Mouse (Mus musculus): ENCODE measurements around the gene Wasf2. TPM values are rescaled to one million over a fixed set of nuclear protein-coding genes. Genes with fewer than 3 reads are reported as not detected.

Wasf2 gene
- total RNA-seq, 2 experiments from 2014 or later: 25.7 to 28.2 TPM

- no peak for DNase-seq (ENCODE audit: low spot score in 2 of 2)
These were observed 9.4 kb upstream of the Wasf2 start for GRCm38 (mm10) chr4:133120833-133121321.

DNA sequence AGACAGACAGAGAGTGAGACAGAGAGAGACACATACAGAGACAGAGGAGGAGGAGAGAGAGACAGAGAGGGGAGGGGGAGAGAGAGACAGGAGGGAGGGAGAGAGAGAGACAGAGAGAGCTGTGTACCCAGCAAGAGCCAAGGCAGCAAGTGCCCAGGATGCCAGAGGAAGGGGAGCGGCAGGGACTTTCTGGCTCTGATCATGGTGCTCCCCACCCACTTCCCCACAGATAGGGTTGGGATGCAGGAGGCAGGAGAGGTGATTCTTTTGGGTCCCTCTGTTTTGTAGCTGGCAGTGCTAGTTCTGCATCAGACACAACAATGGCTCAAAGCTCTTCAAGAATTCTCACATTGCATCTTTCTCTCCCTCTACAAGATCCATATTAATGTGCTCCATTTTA, 8.9 kb upstream of the Wasf2 start:
- no peak for DNase-seq (ENCODE audit: low spot score in 2 of 2)

DNA sequence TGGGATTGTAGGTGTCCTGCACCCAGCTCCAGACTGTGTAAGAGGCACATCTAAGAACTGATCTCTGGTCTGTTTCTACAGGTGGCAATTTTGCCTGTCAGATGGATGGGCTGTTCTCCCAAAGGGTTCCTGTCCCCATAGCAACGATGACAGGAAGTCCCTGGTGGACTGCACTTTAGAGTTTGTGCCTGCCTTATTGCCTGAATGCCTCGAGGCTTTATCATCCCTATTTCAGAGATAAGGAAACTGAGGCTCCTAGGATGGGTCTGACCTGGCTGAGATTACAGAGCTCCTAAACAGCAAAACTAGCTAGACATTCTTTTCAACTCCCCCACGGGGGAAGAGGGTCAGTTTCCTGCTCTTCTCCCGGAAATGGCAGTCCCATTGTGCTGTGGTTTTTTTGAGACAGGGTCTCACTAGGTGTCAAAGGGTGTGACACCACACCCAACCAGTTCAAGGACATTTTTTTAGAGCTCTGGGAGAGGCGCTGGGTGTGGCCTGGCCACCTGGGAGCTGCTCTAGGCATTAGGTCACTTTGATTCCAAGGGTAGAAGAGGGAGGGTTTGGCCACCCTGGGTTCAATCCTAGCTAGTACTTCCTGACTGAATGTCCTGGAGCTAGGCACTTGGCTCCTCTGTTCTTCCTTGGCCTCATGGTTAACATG, 8.2 kb upstream of the Wasf2 start:
- no peak for DNase-seq (ENCODE audit: low spot score in 2 of 2)

DNA sequence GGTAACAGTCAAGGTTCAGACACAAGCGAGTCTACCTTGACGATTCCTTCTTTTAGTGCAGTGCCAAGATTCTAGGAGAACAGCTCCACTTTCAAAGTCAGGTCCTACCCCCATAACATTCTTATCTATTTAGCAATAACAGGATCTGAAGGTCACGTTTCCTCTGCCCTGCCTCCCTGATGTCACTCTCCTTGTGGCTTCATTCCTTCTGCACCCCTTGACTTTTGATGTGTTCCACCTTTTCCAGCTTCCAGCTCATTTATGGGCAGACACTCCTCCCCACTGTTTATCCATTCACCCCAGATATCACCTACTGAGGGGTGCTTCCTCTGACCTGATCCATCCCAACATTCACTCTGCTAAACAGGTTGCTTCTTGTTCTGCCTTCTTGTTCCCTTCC, 3.2 kb upstream of the Wasf2 start:
- no peak for DNase-seq (ENCODE audit: low spot score in 2 of 2)

DNA sequence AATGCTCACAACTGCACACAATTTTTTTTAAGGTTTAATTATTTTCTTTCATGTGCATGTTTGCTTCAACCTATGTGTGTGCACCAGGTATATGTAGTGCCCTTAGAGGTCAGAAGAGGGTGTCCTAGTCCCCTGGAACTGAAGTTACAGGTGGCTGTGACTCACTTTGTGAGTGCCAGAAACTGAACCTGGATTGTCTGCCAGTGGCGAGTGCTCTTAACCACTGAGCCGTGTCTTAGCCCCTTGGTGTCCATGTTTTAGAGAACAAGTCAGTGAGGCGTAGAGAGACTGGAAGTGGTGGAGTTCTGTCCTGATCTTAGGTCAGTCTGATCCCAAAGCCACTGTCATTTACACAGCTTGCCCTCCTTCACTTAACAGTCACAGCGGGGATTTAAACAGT, 2.4 kb upstream of the Wasf2 start:
- no peak for DNase-seq (ENCODE audit: low spot score in 2 of 2)

DNA sequence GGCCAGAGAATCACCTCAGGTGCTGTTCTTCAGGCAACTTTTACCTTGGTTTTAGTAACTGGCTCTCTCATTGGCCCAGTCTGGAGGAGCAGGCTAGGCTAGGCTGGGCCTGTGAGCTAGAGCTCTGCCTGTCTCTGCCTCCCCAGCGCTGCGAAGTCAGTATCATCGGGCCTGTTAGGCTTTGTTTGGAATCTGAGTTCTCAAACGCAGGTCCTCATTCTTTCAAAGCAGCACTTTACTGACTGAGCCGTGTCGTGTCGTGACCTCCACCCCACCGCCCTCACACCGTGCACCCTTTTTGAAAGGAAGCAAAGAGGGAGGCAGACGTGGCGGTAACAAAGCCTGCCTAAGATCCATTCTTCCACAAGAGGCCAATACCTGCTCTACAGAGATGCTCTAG, 914 bp upstream of the Wasf2 start:
- DNase-seq (ENCODE audit: low spot score in 2 of 2): no peak

- no peak for DNase-seq (ENCODE audit: low spot score in 2 of 2)
These were observed 811 bp downstream of the Wasf2 start for GRCm38 (mm10) chr4:133130890-133131741.

DNA sequence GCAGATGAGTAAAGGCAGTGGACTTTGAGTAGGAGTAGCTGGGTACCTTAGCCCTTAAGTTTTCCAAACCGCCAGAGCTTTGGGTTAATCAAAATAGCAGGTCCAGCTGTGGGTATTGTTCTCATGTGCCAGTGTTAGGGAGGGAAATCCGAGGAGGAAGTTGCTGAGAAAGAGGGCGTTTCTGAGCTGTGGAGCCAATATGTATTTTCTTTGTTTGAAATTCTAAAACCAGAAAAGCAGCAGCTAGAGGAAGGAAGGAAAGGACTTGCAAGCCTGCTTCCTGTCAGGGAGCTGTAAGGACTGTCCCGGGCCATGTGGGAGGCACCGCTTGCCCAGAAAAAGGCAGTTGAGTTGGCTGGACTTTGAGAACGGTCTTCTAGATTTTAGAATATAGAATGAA, 1.7 kb downstream of the Wasf2 start:
- DNase-seq (ENCODE audit: low spot score in 2 of 2): no peak

DNA sequence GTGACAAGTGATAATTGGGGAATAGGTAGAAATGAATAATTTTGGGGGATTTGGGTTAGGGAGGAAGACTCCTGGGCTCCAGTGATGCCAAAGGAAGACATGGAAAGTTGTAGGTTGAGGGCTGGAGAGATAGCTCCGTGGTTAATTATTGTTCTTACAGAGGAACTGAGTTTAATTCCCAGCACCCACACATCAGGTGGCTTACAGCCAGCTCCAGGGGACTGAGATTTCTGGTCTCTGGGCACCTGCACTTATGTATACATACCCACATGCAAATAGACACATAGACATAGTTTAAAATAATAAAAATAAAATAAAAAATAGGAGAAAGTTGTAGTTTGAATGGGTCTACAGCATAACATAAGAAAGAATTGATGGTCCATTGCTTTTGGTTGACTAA, 6.6 kb downstream of the Wasf2 start:
- DNase-seq (ENCODE audit: low spot score in 2 of 2): no peak

GRCm38 (mm10) chr4:133138971-133139370, 8.7 kb downstream of the Wasf2 start:
- DNase-seq (ENCODE audit: low spot score in 2 of 2): no peak

DNA sequence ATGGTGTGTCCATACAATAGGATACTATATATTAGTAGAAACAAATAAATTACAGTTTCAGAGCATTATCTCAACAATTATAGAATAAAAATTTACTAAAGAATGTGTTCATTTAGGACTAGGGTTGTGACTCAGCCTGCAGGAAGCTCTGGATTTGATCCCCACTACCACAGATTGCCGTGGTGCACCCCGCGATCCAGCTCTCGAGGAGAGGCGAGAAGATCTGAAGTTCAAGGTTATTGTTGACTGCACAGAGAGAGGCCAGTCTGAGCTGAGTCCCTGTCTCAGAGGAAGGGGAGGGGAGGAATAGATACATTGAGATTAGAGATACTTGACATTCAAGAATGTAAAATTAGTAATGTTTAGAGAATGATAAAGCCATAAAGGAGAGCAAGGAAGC, 24.7 kb downstream of the Wasf2 start:
- DNase-seq (ENCODE audit: low spot score in 2 of 2): no peak

DNA sequence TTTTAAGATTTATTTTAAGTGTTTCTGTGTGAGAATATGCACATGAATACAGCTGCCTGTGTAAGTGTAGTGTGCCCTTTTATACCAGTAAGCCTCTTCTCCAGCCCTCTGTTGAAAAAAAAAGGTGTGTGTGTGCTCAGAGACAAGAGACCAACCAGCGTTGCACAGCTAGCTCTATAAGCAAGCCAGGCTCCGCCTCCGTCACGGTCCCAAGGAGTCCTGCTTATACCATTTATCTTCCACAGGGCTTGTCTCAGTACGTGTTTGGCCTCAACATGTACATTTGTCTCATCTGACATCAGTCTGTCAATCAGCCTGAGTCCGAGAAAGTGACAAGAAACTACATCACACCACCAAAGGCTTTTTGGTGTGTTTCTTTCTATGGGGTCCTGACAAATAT, 25.4 kb downstream of the Wasf2 start:
- DNase-seq (ENCODE audit: low spot score in 2 of 2): no peak

DNA sequence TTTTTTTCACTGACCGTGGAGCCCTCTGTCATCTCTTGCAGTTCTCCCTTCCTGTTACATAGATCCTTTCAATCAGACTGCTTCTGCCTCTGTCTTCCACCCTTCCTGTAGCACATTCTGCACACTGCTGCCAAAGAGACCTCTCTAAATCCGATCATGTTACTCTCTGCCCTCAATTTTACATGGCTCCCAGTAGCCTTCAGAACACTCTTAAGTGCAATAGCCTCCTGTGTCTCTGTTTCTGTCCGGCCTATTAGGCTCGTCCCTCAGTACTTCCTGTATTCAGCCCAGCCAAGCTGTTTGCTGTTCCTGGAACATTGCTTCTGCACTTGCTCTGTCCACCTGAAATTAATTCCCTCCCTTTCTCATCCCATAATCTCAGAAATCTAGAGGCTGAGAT, 26.1 kb downstream of the Wasf2 start:
- no peak for DNase-seq (ENCODE audit: low spot score in 2 of 2)

DNA sequence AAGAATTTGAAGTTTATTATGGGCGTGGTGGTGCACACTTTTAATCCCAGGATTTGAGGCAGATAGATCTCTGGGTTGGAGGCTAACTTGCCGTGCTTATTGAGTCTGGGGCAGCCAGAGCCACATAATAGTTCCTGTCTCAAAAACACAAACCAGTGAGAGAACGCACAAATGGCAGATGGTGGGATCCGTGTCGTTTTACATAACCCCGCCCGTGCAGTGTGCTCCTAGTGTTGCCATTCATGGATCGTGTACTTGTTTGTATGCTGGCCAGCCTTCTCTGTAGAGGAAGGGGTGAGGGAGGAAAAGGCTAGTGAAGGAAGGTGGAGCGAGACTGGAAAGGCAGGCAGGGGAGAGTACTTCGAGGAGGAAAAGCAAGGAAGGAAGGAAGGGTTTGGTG, 26.5 kb downstream of the Wasf2 start:
- no peak for DNase-seq (ENCODE audit: low spot score in 2 of 2)

DNA sequence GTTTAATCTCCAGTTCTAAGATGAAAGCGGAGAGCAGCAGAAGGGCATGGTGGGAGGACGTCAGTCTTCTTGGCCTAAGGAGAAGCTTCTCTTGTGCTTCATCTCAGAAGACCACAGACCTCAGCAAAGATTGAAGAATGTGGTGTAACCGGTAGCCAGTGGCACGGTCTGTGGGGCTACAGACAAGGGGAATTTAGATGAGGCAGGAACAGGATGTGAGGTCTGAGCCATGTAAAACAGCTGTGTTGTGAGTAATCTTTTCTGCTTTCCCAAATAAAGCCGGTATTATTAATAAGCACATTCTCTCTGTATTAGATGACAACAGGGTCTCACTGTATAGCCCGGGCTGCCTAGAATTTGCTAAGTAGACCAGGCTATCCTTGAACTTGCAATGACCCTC, 28.8 kb downstream of the Wasf2 start:
- DNase-seq (ENCODE audit: low spot score in 2 of 2): no peak

DNA sequence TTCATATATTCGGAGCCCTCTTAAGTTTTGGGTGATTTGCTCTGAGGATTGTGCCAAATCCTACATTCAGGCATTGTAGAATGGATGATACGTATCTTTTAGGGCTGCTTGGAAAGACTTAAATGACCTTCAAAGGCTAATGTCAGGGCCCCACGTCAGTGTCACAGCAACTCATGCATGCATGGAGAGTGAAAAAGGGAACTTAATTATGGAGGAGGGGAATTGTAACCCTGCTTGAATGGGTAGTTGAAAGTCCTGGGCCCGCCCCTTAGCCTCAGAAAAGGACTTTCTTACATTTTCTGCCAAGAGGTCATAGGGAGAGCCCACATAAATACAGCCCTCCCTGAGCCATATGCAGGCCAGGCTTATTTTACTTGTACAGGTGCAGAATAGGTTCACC, 29.3 kb downstream of the Wasf2 start:
- no peak for DNase-seq (ENCODE audit: low spot score in 2 of 2)

DNA sequence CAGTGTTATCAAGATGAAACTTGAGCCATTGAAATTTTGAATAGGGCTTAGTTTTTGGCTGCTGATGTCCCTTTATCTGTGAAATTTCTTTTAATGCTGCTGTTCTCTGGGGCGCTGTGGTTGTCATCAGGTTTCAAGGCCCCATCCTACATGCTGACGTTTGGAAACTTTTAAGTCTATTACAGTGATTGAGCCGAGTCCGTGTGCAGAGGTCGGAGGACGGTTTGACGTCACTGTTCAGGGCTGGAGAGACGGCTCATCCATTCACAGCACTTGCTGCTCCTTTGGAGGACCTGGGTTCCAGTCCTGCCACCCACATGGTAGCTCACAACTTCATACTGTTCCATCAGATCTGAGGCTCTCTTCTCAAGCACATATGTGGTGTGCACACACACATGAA, 29.9 kb downstream of the Wasf2 start:
- DNase-seq (ENCODE audit: low spot score in 2 of 2): no peak

DNA sequence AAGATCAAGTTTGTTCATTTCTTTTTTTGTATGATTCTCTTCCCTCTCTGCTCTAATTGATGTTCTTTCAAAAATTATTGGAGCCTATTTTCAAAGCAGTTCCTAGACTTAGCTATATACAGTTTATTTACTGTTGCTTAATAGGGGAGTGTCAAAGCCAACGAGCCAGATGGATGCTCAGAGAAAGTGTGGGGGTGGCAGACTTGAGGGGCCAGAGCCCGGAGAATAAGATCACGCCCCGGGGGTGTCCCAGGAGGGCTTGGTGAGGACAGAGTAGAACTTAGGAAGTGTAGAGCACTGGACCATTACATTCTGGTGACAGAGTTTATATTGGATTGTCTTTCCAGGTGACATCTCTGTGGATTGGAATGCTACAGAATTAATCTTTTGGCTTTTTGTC, 30.5 kb downstream of the Wasf2 start:
- no peak for DNase-seq (ENCODE audit: low spot score in 2 of 2)

DNA sequence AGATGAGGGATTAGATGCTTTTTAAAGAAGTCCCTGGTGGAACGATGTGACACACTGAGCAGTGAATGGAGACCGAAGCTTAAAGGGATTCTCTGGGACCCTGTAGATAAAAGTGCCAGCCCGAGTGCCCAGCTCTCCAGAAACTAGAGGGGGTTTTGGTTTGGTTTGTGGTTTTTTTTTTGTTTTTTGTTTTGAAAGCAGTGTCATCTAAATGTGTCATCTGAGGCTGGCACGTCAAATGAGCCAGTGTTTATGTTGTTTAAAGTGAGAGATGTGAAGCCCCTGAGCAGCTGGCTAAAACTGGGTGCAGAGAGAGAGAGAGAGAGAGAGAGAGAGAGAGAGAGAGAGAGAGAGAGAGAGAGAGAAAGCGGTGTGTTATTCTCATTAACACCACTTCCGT, 31.9 kb downstream of the Wasf2 start:
- no peak for DNase-seq (ENCODE audit: low spot score in 2 of 2)

DNA sequence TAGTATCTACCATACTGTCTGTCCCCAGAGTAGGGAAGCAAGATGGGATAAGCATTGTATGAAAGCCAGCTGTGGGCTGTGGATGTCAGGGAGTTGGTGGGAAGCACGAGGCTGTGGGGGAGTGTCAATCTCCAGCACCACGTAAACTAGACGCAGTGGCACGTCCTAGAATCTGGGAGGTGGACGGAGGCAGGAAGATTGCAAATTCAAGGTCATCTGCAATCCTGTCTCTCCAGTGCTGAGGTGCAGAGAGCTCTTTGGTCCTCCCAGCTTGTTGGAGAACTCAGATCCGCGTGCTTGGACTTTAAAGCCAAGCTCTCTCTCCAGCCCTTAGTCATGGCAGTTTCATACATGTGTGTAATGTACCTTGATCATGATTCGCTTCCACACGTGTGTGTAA, 36.5 kb downstream of the Wasf2 start:
- DNase-seq (ENCODE audit: low spot score in 2 of 2): no peak

- no peak for DNase-seq (ENCODE audit: low spot score in 2 of 2)
These were observed 39.1 kb downstream of the Wasf2 start for GRCm38 (mm10) chr4:133169237-133170055.

DNA sequence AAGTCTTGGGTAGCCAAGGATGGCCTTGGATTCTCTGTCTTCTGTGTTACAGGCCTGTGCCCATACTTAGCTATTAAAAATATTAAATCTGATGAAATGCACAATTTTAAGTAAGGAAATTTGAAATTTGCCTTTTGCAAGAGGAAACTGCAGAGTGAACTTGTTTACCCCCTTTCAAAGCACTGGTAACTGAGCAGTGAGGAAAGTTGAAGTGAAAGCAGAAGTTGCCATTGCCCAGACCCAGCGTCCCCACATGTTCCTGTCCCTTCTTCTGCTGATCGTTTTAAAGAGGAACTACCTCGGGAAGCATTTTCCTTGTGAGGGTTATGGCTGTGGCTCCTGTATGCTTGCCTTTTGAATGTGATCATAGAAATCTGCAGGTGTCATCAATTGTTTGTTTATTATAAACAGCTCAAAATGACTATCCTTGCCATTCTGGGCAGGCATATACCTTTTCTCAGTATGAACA, 39.8 kb downstream of the Wasf2 start:
- no peak for DNase-seq (ENCODE audit: low spot score in 2 of 2)

All from left cerebral cortex, adult 18-20 months (tissue).